Mouse (Mus musculus): ENCODE data around the gene Hnrnpul2.
A peak's percentile ranks its signal among the peaks of the same experiment; 100 is the strongest.

The Hnrnpul2 gene

DNA sequence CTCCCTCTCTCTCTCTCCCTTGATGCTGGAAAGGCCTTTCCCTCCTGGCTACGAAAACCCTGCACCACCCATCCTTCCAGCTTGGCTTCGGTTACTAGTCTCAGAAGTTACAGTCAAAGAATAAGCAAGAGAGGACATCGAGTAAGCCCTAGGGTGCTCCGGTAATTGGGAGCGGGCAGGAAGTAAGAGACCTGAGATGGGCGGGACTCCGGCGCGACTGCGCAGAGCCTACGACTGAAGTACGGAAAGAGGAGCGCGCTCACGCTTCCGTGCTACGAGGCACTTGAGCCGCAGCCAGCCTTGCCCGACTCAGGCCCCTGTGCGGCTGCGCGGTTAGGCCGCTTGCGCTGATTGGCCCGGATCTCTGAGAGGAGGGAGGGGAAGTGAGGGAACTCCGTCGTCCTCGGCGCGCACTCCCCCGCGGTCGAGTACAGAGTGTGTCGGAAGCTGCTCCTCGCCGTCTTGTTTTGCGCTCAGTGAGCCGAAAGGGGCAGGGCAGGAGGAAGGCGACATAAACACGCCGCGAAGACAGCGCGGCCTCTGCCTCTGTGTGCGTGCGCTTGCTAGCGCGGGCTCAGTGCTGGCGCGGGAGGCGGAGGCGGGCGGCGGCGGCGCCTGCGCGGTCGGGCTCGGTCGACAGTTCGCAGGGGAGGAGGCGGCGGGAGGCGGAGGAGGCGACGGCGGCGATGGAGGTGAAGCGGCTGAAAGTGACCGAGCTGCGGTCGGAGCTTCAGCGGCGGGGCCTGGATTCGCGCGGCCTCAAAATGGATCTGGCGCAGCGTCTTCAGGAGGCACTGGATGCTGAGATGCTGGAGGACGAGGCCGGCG is at the start of gene Hnrnpul2:
Gene Hnrnpul2, plus strand, starts transcription at position 415 of the 828 bp plus-strand sequence.
- peak; percentile 94 to 98 for DNase-seq (ENCODE audit: low spot score in 2 of 2)

DNA sequence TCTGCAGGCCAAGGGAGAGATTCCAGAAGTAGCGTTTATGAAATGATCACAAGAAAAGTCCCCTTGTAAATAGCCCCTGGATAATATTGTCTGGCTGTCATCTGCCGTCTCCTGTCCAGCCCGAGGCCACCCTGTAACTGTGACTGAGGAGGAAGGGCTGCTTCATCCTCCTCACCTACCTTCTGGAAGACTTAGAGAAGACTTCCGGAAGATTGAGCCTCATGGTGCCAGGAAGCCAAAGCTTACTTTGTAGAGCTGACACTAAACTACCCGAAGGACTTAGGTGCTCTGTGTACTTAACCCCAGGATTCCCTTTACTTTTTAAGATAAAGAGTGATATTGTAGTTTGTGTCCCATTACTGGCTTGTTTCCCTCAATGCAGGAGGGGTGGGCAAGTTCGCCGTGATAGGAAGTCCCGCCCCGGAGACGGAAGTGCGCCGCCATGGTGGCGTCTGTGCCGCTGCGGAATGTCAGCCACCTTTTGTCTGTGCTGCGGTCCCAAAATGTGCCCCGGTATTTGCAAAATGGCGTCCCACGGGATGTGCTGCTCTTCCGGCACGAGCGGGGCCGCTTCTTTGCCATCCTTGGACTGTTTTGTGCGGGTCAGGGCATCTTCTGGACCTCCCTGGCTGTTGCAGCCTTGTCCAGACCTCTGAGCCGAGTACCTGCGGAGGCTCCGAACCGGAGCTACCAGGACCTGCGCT is 49.1 kb upstream of the Hnrnpul2 start, which contains the start of gene Tmem223:
Gene Tmem223, plus strand, starts transcription at position 430 of the 704 bp plus-strand sequence.
- peak; percentile 67 to 71 for DNase-seq (ENCODE audit: low spot score in 2 of 2)

DNA sequence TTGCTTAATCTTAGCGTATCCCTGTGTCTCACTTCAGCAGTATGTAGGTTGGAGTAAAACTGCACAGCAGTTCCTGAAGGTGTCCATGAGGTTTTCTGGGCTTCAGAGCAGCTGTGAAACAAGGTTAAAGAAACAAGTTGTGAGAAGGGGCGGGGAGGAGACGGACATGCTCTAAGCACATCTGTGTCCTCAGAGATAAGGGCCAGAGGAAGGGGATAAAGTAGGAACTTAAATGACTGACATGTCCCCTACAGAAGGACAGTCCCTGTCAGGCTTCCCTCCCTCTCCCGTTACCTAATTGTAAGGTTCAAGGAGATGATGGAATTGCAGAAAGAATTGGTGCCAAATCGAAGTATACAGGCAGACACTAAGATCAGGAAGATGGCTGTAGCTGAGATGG is 46.8 kb upstream of the Hnrnpul2 start:
- no peak for DNase-seq (ENCODE audit: low spot score in 2 of 2)

DNA sequence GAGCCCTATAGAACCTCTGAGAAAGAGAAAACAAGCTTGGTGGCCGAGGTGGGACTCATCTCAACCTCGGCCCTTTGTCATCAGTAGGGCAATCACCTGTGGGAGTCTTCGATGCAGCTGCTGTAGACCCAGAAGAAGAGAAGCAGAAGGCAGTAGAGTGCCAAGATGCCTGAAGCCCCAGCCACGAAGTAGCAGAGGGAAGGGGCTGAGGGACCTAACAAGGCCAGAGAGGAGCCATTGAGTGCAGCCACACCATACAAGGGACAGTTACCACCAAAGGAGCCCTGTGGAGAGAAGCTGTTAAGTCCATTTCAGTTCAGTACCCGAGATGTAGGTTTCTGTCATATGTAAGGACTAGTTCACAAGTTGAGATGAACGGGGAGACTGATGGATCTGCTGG is 46.4 kb upstream of the Hnrnpul2 start:
- DNase-seq (ENCODE audit: low spot score in 2 of 2) = no peak

DNA sequence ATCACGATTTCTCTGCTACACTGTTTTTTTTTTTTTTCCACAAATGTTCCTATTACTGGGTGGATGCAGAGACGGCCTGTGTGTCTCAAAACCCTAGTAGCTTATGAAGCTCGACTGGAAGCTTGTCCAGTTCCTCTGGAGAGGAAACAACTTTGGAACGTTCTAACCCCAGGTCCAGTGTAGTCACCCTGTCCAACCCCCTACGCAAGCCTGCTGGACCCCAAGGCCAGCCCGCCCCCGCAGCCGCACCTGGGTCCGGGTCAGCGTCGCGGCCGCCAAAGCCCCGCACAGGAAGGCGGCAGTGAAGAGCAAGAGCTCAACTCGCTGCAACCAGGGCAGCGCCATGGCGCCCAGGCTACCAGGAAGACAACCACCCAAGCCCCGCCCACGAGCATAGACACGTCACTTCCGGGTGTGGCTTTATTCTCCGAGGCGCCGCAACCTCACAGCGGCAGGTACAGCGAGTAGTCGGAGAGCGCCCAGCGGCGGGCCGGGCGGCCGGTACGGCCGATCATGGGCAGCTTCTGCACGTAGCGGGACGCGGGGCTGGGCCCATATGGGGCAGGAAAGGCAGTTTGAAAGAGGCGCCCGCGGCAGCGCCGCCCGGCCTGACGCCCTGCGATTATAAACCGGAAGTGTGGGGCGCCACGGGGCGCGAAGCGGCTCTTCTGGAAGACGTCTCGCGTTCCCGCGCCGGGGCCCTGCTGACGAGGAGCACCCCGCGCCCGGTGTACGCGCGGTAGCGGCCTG is 45.5 kb upstream of the Hnrnpul2 start, which contains the start of gene Tmem179b:
Gene Tmem179b, minus strand, starts transcription at position 382 of the 750 bp plus-strand sequence.
- DNase-seq (ENCODE audit: low spot score in 2 of 2) = peak; percentile 93 to 98

DNA sequence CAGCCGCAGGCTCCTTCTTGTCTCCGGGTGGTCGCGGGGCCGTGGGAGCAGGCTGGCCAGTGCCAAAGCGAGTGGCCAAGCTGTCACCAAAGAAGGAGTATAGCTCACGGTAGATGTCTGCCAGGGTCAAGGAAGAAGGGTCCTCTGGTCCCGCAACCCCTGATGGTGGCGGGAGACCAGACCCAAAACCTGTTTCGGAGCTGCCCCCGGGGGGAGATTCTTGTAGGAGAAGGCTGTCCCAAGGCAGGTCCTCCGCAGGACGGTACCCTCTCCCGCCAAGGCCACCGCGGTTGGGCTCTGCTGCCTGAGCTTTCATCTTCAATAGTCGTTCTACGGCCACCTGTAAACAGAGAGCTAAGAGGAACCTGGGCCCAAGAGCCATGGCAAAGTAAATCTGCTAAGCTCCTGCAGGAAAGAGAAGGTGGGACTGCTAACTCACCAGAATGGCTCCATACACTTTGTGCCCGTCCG is 44.8 kb upstream of the Hnrnpul2 start:
- DNase-seq (ENCODE audit: low spot score in 2 of 2) = peak in 1 of 2 experiments; percentile 37

DNA sequence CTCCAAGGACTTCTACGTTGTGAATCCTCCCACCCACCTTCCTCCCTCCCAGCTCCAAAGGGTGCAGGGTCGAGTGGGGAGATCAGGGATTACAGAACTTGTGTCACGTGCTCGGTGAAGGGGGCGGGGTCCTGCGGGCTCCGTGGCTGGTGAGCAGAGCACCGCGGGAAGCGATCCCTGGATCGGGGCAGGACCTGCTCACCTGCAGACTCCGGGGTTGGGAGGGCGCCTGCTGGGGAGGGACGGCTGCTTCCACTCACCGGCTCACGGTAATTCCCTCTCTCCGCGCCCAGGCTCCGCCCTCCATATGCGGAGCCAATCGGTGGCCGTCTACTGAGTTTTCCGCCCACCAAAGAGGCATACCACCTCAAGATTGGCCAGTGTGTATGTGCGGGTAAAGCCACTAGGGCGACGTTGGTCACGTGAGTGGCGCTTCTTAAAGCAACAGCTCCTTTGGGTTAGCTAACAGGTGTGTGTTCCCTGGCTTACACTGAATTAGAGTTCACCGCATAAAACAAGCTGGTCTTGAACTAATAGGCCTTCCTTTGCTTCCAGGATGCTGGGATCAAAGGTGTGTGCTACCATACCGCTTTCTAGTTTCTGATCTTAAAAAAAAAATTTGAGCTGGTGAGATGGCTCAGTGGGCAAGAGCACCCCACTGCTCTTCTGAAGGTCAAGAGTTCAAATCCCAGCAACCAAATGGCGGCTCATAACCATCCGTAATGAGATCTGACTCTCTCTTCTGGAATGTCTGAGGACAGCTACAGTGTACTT is 33.6 kb upstream of the Hnrnpul2 start, which contains the start of gene Taf6l:
Gene Taf6l, minus strand, starts transcription at position 410 of the 774 bp plus-strand sequence.
- DNase-seq (ENCODE audit: low spot score in 2 of 2) = peak; percentile 81 to 85

DNA sequence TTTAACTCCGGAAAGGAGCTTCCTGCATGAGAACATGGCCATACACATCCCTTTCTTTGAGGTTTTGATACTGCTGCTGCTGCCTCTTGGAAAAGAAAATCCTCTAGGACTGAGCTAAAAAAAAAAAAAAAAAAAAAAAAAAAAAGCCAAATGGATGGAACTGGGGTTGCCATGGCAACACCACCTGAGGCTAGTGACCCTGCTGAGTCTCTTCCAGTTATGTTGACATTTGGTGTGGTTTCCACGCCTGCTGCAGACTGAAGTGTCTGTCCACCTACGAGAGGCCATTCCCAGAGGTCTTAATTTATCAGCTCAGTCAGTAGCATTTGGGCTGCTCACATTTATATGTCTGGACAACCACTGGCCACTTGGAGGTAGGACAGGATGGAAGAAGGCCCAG is 31.3 kb upstream of the Hnrnpul2 start:
- DNase-seq (ENCODE audit: low spot score in 2 of 2) = no peak

DNA sequence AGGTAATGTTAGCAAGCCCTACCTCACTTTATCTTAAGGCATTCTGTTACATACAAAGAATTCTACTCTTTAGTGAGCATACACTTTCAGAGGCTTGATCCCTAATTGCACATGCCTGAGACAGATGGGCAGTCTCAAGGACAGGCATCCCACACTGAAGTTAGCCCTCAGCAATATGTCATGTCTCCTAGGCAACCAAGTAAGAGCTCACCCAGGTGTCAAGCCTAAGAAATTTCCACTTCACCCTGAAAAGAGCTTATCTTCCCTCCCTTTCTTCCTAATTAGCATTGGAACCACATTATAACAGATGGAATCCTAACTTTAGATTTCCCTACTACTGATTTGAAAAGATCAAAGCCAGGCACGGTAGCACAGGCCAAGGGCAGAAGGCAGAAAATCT is 30.6 kb upstream of the Hnrnpul2 start:
- DNase-seq (ENCODE audit: low spot score in 2 of 2) = no peak

DNA sequence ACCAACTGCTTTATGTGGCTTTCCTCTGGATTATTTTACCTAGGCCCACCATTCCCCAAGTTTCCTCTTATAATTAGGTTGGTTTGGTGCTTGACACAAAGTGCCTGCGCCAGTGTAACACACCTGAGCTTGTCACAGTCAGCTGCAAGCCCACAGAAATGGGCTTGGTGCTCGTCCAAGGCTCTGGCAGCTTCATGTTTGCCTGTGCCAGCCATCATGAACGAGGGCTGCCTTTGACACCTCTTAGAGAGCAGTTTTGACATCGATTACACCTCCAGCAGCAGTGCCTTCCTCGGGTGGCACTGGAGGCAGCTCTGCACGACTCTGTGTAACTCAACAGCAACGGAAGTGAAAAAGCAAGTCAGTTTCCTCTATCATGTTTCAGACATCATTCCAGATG is 29.6 kb upstream of the Hnrnpul2 start:
- DNase-seq (ENCODE audit: low spot score in 2 of 2) = no peak

DNA sequence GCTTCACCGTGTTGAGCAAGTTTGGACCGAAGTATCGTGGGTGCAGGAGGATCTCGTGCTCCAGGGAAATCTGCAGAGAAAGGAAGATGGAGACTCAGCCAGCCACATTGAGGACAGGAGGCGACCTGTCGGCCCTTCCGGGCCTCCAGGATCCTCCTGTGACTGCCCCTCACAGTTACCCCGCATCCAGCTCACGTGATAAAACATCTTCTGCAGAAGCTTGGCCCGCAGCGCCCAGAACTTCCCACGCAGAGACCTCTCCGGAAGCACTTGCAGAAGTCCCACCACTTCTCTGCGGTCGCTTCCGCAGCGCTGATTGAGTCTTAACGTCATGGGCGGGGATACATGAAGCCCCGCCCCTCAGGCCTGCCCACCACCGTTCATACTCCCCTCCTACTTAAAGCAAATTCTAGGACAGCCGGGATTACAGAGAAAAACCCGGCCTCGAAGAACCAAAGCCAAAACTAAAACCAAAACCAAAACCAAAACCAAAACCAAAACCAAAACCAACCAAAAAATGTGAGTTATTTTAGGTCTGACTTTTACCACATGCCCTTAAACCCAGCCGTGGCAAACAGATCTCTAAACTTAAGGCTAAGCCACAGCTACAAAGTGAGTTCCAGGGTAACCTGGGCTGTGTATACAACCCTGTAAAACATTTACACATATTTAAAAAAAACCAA is 21.4 kb upstream of the Hnrnpul2 start, which contains the start of gene Polr2g:
Gene Polr2g, minus strand, starts transcription at position 314 of the 683 bp plus-strand sequence.
- peak; percentile 64 to 87 for DNase-seq (ENCODE audit: low spot score in 2 of 2)

DNA sequence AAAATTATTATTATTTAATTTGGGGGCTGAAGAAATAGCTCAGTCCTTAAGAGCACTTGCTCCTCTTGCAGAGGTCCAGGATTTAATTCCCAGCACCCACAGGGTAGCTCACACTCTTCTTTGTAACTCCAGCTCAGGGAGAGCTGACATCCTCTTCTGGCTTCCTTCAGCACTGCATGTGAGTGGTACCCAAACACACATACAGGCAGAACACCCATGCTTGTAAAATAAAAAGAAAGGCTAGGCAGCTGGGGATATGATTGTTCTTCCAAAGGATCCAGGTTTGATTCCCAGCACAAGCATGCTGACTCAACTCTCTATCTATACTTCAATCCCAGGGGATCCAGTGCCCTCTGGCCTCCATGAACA is 20.9 kb upstream of the Hnrnpul2 start:
- DNase-seq (ENCODE audit: low spot score in 2 of 2) = no peak

DNA sequence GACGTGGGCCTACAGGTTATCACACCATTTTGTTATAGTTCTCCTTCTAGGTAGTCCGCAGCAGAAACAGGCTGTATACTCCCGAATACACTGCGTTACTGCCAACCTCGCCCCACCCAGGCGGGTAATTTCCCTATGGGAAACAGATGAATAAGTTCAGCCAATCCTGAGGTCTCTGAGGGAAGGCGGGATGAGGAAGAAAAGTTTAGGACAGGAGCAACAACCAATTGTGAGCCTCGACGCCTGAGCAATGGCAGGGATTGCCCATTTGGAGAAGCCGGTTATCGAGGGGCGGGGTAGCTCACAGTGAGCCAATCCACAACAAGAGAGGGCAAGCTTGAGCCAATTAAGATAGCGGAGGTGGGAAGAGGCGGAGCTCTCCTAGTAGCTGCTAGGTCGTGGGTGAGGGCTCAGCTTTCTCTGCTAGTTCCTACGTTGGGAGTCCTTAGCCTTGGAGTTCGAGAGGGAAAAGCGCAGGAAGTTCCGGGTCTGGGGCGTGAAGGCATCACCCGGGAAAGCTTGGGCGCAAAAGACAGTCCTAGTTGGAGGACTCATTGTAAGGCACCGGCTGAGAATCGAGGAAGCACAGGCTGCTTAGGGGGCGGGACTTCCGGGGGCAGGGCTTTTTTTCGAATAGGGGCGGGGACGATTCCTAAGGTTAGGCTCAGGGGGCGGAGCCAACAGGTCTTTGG is 17.5 kb upstream of the Hnrnpul2 start, which contains the start of gene Zbtb3:
Gene Zbtb3, plus strand, starts transcription at position 426 of the 692 bp plus-strand sequence.
- DNase-seq (ENCODE audit: low spot score in 2 of 2) = peak; percentile 81 to 94

DNA sequence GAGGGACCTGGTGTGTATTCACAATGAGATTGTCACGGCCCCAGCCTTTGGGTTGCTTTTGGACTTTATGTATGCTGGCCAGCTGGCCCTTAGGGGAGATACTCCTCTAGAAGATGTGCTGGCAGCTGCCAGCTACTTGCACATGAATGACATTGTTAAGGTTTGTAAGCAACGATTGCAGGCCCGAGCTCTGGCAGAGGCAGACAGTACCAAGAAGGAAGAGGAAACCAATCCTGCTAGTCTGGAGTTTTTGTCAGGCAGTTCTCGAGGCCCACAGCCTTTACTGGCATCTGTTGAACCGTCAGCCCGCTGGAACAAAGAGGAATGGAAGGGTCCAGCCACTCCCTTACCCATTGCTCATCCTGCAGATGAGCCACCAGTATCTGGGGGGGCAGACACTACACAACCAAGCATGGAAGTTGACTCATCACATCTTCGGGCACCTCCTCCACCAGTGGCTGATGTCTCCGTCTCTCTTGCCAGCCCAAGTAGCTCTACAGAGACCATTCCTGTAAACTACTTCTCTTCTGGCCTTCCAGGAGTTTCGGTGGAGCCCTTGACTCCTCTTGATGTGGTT is 16.5 kb upstream of the Hnrnpul2 start:
- DNase-seq (ENCODE audit: low spot score in 2 of 2) = no peak

DNA sequence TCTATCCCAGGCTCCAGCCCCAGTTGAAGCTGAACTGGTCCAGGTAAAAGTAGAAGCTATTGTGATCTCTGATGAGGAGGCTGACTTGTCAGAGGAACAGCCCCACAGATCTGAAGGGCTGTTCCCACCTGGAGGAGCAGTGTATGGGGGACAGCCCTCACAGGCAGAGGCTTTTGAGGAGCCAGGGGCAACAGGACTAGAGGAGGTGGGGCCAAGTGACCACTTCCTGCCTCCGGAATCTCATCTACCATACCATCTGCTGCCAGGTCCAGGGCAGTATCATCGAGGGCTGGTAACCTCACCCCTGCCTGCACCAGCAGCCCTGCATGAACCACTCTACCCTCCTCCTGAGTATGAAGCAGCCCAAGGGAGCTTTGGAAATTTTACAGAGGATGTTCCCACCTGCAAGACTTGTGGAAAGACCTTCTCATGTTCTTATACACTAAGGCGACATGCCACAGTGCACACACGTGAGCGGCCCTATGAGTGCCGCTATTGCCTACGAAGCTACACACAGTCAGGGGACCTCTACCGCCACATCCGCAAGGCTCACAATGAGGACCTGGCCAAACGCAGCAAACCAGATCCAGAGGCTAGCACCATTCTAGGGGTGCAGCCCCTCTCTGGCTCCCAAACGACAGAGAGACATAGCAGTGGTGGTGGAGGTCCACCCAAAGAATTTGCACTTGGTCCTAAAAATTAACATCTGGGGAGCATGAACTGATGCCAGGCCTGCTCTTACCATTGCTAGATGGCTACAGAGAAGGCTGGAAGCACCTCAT is 15.7 kb upstream of the Hnrnpul2 start:
- no peak for DNase-seq (ENCODE audit: low spot score in 2 of 2)

DNA sequence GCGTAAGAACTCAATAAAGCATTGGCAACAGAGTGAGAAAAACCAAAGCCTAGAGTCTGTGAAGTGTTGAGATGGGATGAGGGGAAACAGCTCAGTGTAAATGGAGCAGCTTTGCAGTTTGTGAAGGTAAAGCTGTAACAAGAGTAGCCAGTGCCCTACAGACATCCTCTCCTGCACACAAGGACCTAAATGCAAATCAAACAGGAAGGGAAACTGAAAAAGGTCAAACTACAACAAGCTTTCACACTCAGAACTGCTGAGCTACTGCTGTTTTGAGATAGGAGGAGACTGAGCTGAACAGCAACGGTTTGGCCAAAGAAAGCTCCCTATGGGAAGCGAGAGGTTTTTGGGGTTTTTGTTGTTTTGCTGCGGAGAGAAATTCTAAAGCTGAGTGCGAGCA is 13.0 kb upstream of the Hnrnpul2 start:
- DNase-seq (ENCODE audit: low spot score in 2 of 2) = no peak

DNA sequence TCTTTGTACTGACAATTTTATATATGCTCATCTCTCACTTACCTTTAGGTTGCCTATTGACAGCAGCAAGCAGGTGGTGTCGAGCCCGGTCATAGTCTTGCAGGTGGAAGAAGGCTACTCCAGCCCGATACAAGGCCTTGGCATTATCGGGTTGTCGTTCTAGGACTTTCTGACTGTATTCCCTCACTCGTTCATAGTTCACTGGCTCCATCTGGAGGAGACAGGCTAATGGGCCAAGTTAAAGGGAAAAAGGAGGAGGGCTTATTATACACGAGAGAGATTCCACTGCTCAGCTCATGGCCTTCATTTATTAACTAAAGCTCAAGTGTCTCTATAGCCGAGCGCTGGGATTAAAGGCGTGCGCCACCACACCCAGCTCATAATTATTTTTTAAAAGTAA is 4.0 kb upstream of the Hnrnpul2 start:
- no peak for DNase-seq (ENCODE audit: low spot score in 2 of 2)

DNA sequence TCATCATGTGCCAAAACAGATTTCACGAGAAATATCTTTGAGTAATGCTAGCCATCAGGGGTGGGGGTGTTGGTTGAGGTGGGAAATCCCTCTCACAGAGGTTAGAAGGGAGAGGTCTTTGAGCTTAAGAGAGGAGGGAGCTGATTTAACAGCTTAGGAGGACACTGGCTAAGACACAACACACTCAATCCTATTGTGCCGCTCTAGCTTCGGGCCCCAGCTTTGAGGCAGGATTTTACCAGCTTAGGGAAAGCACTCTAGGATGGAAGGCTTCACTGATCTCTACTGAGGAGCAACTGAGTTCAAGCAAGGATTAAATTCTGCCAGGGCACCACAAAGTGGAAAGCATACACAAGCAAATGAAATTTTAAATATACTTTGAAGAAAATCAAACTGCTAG is 2.8 kb upstream of the Hnrnpul2 start:
- DNase-seq (ENCODE audit: low spot score in 2 of 2) = no peak
